Mouse (Mus musculus) ES-E14 (cell line): Measurements from ENCODE around the gene Rybp. TPM values are rescaled to one million over a fixed set of nuclear protein-coding genes. Genes with fewer than 3 reads are reported as not detected.

ENCODE experiments used
- DNase-seq: peaks from one replicate; pipeline ENCODE4 v3.0.0-alpha.2; 2013; ENCODE audit warnings: low read depth, low spot score
- H3K27ac ChIP-seq: 2 replicates; pipeline ENCODE4 v1.5.1; 2012; ENCODE audit warnings: low read depth, mild to moderate bottlenecking, low read length, moderate library complexity, mixed read lengths; ENCODE audit not compliant: poor library complexity, insufficient read depth, severe bottlenecking
- H3K36me3 ChIP-seq: 2 replicates; pipeline ENCODE4 v1.6.1; 2012; ENCODE audit warnings: mild to moderate bottlenecking, low read length, moderate library complexity, mixed read lengths; ENCODE audit not compliant: control insufficient read depth, poor library complexity, insufficient read depth, severe bottlenecking
- H3K4me1 ChIP-seq, 2 experiments: fragments of 150-350 bp in 1 of 2; sonication (generic) in 1 of 2; 2 replicates each; pipeline ENCODE4 v1.6.1; 2012; ENCODE audit warnings: low read length in 2 of 2, mild to moderate bottlenecking in 1 of 2, mixed read lengths in 1 of 2; ENCODE audit not compliant: control insufficient read depth in 2 of 2, insufficient read depth in 2 of 2, poor library complexity in 1 of 2
- H3K4me3 ChIP-seq, 2 experiments: fragments of 150-350 bp in 1 of 2; sonication (generic) in 1 of 2; 2 replicates each; pipeline ENCODE4 v1.5.1; 2012; ENCODE audit warnings: low read length in 2 of 2, low read depth in 1 of 2, mild to moderate bottlenecking in 1 of 2, mixed read lengths in 1 of 2; ENCODE audit not compliant: insufficient read depth in 1 of 2, poor library complexity in 1 of 2, severe bottlenecking in 1 of 2
- H3K9ac ChIP-seq: 2 replicates; pipeline ENCODE4 v1.6.1; 2012; ENCODE audit warnings: low read depth, mild to moderate bottlenecking, low read length, mixed read lengths; ENCODE audit not compliant: poor library complexity, insufficient read depth, severe bottlenecking
- H3K9me3 ChIP-seq: fragments of 150-350 bp; sonication (generic); 2 replicates; pipeline ENCODE4 v1.6.1; 2012; ENCODE audit warnings: low read depth, mild to moderate bottlenecking, low read length; ENCODE audit not compliant: control insufficient read depth, insufficient read depth
- CHD2 ChIP-seq: IDR thresholded peaks from 2 replicates; pipeline ENCODE4 v1.6.1; 2014; ENCODE audit warnings: mild to moderate bottlenecking, low read depth, low read length, inconsistent platforms
- HCFC1 ChIP-seq: IDR thresholded peaks from 2 replicates; pipeline ENCODE4 v1.6.1; 2012; ENCODE audit warnings: low read length, inconsistent platforms, borderline replicate concordance; ENCODE audit not compliant: insufficient read depth
- MAFK ChIP-seq: IDR thresholded peaks from 2 replicates; pipeline ENCODE4 v1.6.1; 2014; ENCODE audit warnings: mild to moderate bottlenecking, low read depth, low read length, inconsistent platforms; ENCODE audit not compliant: insufficient read depth
- ZC3H11A ChIP-seq: IDR thresholded peaks from 2 replicates; pipeline ENCODE4 v1.6.1; 2012; ENCODE audit warnings: low read depth, mild to moderate bottlenecking, inconsistent platforms, low read length, borderline replicate concordance
- ZNF384 ChIP-seq: IDR thresholded peaks from 2 replicates; pipeline ENCODE4 v1.6.1; 2012; ENCODE audit warnings: low read depth, low read length, inconsistent platforms
- in situ Hi-C, 2 experiments: fragments of 600-800 bp; cut with MboI; formaldehyde crosslinking; loops; one replicate each; pipeline ENCODE4 v1.15.1; 2025; ENCODE audit warnings: low sequenced_read_pairs in 2 of 2, inconsistent platforms in 1 of 2; ENCODE audit not compliant: unreplicated experiment in 2 of 2
- total RNA-seq: library from RNA; depleted of rRNA; stranded (reverse); fragments of 300-350 nt; gene quantifications from 2 replicates; pipeline ENCODE4 v1.2.3, GENCODE M21; 2012

The Rybp gene
- total RNA-seq, 1 experiment, result 71.9 TPM

DNA sequence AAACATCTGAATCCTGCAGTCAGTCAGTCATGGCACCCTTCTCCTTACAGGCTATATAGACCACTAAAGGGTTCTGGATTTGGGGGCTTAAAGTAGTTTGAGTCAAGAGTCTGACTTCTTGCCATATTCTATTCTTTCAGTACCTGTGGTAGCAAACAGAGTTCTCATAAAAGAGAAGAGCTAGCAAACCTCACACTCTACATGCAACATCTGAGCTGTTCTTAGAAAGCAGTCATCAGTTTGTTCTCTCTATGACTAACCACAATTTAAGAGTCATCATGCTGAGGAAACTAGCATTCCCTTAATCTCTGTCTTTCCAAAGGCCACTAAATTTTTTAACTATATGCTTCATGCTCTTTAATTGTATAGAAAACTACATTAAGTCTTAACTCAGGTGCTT is 11.6 kb downstream of the Rybp start:
- H3K27ac ChIP-seq, result no peak overlapping the region

DNA sequence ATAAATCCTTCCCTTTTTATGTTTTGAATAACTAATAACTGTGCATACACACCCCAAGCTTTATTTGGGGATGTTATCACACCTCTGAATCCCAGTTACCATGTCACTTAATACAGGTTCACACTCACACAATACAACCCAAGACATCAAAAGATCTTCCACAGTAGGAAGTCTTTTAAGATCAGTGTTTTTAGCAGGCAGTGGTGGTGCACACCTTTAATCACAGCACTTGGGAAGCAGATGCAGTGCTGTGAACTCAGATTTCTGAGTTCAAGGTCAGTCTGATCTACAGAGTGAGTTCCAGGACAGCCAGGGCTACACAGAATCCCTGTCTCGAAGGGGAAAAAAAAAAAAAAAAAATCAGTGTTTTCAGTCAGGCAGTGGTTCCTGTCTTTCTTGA is 13.7 kb downstream of the Rybp start:
- TF ChIP-seq ZNF384 (0 out of 2 replicates have a peak, but pooled peaks have one; percentile 44), CHD2 (no peak), HCFC1 (no peak), ZC3H11A (no peak), MAFK (no peak)
- Histone ChIP-seq H3K4me3 (no peak overlapping the region), H3K4me1 (peaks cover 8 to 22% of the 10 kb centered on the region in 2 experiments), H3K9me3 (no peaks in the 10 kb centered on the region), H3K36me3 (peaks cover 3% of the 10 kb centered on the region; the same call in 1 of the 2 replicates), H3K27ac (no peak overlapping the region), H3K9ac (no peak overlapping the region)
- in situ Hi-C loops, result no loop called here
- no peak for DNase-seq

More for the DNA sequence above, 11.6 kb downstream of the Rybp start:
- Histone ChIP-seq H3K9ac (no peak overlapping the region), H3K4me3 (no peak overlapping the region), H3K36me3 (peaks cover 3% of the 10 kb centered on the region; the same call in 1 of the 2 replicates), H3K9me3 (no peaks in the 10 kb centered on the region), H3K4me1 (peaks cover 12 to 20% of the 10 kb centered on the region in 2 experiments)
- in situ Hi-C loops, result no loop called here
- no peak for DNase-seq
- TF ChIP-seq MAFK (no peak), HCFC1 (no peak), ZC3H11A (no peak), ZNF384 (no peak), CHD2 (no peak)

DNA sequence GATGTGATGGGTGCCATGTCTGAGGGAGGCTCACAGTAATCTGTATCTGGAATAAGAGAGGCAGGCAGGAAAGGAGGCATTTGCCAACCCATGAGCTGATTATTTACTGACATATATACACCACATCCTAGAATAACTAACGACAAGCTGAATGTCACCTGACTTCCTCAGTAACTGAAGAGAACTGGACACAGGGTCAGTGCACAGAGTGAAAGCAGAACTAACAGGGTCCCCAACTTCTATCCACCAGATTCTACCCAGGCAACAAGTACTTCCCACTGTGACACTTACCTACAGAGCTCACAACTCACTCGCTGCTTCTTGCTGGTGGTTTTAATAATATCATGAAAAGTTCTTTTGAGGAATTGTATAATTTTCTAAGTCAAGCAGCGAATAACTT is 15.3 kb downstream of the Rybp start:
- peaks cover 7 to 18% of the 10 kb centered on the region in 2 experiments for H3K4me1 ChIP-seq
- peaks cover 3% of the 10 kb centered on the region; the same call in 1 of the 2 replicates for H3K36me3 ChIP-seq
- no peak overlapping the region for H3K27ac ChIP-seq
- no peak overlapping the region for H3K9ac ChIP-seq
- in situ Hi-C loops, result no loop called here
- DNase-seq, result no peak
- TF ChIP-seq HCFC1, result no peak
- TF ChIP-seq CHD2, result no peak
- TF ChIP-seq ZC3H11A, result no peak
- TF ChIP-seq MAFK, result no peak
- no peak for TF ChIP-seq ZNF384
- H3K4me3 ChIP-seq, result no peak overlapping the region
- no peaks in the 10 kb centered on the region for H3K9me3 ChIP-seq

DNA sequence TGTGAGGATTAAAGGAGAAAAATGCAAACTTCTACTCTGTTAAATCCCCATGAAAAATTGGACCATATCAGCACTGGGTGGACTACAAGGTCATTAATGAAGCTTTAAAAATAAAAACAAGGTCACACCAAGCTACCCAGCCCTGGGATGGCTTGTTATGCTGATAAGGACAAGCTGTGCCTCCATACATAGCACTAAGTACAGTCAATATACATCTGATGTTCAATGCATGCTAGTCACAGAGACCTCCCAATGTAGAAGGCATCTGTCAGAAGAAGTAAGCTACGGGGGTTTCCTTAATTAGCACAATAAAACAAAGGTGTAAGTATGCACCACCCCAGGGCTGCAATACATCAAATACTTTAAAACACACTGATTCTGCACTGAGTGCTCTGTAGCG is 16.5 kb downstream of the Rybp start:
- no peaks in the 10 kb centered on the region for H3K9me3 ChIP-seq
- in situ Hi-C loops, result no loop called here
- TF ChIP-seq MAFK, result no peak
- TF ChIP-seq CHD2, result peak; percentile 66; the same call in 1 of the 2 replicates

DNA sequence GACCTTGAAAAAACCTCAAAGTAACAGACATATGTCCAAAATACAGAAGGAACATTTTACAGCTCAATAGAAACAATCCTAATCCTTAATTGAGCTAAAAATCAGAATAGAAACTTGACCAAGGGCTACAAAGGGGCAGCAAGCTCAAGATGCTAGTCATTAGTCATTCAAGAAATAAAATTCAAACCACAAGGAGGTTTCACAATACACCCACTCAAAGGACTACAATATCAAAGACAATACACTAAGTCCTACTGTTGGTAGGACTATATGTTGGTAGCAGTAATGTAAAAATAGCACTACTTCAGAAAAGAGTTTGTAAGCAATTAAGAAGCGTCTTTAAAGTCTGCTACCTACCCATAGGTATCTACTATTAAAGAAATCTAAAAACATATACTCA is 27.7 kb downstream of the Rybp start:
- H3K4me1 ChIP-seq, result peaks cover 4% of the 10 kb centered on the region in 2 experiments; a peak in 3 of 4 replicates
- H3K4me3 ChIP-seq, result no peak overlapping the region
- no peak overlapping the region for H3K9ac ChIP-seq
- no peaks in the 10 kb centered on the region for H3K36me3 ChIP-seq
- no peaks in the 10 kb centered on the region for H3K9me3 ChIP-seq
- DNase-seq, result no peak
- in situ Hi-C loops, result no loop called here
- H3K27ac ChIP-seq, result no peak overlapping the region
- TF ChIP-seq HCFC1, result no peak
- no peak for TF ChIP-seq ZC3H11A
- no peak for TF ChIP-seq CHD2
- no peak for TF ChIP-seq MAFK
- TF ChIP-seq ZNF384, result no peak

More for the DNA sequence above, 16.5 kb downstream of the Rybp start:
- Histone ChIP-seq H3K36me3 (peaks cover 3% of the 10 kb centered on the region; the same call in 1 of the 2 replicates), H3K27ac (no peak overlapping the region), H3K4me3 (no peak overlapping the region), H3K9ac (no peak overlapping the region), H3K4me1 (peaks cover 10 to 16% of the 10 kb centered on the region in 2 experiments)
- no peak for DNase-seq
